Mouse (Mus musculus) right cerebral cortex, adult 18-20 months (tissue): ENCODE data around the gene Hsdl1.

Source experiments
- DNase-seq: peaks from one replicate; pipeline ENCODE4 v3.0.0; 2022; ENCODE audit warnings: mixed read lengths

Gene Hsdl1

GRCm38 (mm10) chr8:119520102-119520501 is 54.9 kb downstream of the Hsdl1 start:
- no peak for DNase-seq

GRCm38 (mm10) chr8:119516674-119517073 is 58.3 kb downstream of the Hsdl1 start:
- DNase-seq: no peak

GRCm38 (mm10) chr8:119515767-119516166 is 59.2 kb downstream of the Hsdl1 start:
- DNase-seq: no peak

- DNase-seq: no peak
Observed at GRCm38 (mm10) chr8:119514940-119515339, 60.0 kb downstream of the Hsdl1 start.

GRCm38 (mm10) chr8:119513405-119513804 is 61.6 kb downstream of the Hsdl1 start:
- DNase-seq: no peak
